Mouse (Mus musculus) G1E (cell line): ENCODE measurements around the gene Sparcl1. TPM values are rescaled to one million over a fixed set of nuclear protein-coding genes. Genes with fewer than 3 reads are reported as not detected.
A peak's percentile ranks its signal among the peaks of the same experiment; 100 is the strongest.

Experiments used
- ATAC-seq: 2 replicates; pipeline ENCODE4 v1.8.0; 2016; ENCODE audit warnings: mild to moderate bottlenecking; ENCODE audit not compliant: insufficient number of reproducible peaks, poor library complexity, low FRiP score, severe bottlenecking; ENCODE audit errors: extremely low read depth
- DNase-seq: peaks from one replicate; pipeline ENCODE4 v3.0.0; 2012; ENCODE audit warnings: low spot score
- H3K27me3 ChIP-seq: 2 replicates; pipeline ENCODE4 v1.6.1; 2012; ENCODE audit warnings: mild to moderate bottlenecking, low read length, inconsistent platforms; ENCODE audit not compliant: insufficient read depth
- H3K36me3 ChIP-seq: replicated peaks from 2 replicates; pipeline ENCODE3; 2012; ENCODE audit warnings: mild to moderate bottlenecking, inconsistent platforms
- H3K4me1 ChIP-seq: 2 replicates; pipeline ENCODE4 v1.6.1; 2012; ENCODE audit warnings: low read depth, low read length, inconsistent platforms, mixed read lengths; ENCODE audit not compliant: insufficient read depth
- H3K4me3 ChIP-seq: 2 replicates; pipeline ENCODE4 v1.5.1; 2012; ENCODE audit warnings: low read depth, mild to moderate bottlenecking, inconsistent platforms, low read length, moderate library complexity, mixed read lengths
- H3K9me3 ChIP-seq: replicated peaks from 2 replicates; pipeline ENCODE4 v1.6.1; 2012; ENCODE audit warnings: inconsistent platforms
- CTCF ChIP-seq: IDR thresholded peaks from 2 replicates; pipeline ENCODE4 v1.5.1; 2012; ENCODE audit warnings: low read depth, low read length, inconsistent platforms, mixed read lengths
- GATA1 ChIP-seq: IDR thresholded peaks from 2 replicates; pipeline ENCODE4 v1.6.1; 2012; ENCODE audit warnings: borderline replicate concordance, low read length, inconsistent platforms, mixed read lengths
- GATA2 ChIP-seq: IDR thresholded peaks from 2 replicates; pipeline ENCODE4 v1.6.1; 2012; ENCODE audit warnings: low read depth, low read length, inconsistent platforms, borderline replicate concordance
- POLR2AphosphoS5 ChIP-seq: IDR thresholded peaks from 2 replicates; pipeline ENCODE4 v1.6.1; 2012; ENCODE audit warnings: low read depth, low read length, inconsistent platforms; ENCODE audit not compliant: insufficient replicate concordance
- TAL1 ChIP-seq: conservative IDR thresholded peaks from 2 replicates; pipeline ENCODE4 v1.6.1; 2012; ENCODE audit warnings: low read depth, low read length, inconsistent platforms, mixed read lengths
- polyA plus RNA-seq: library from polyadenylated mRNA; stranded (reverse); fragments of >175 nt; gene quantifications from 2 replicates; pipeline ENCODE4 v1.2.3, GENCODE M21; 2012
- total RNA-seq, 2 experiments: library from RNA; stranded (forward) in 1 of 2; stranded (reverse) in 1 of 2; fragments of 200-1000 nt in 1 of 2; fragments of >200 nt in 1 of 2; fragmentation: Nextera tagmentation in 1 of 2; gene quantifications; 2 replicates each; pipeline ENCODE4 v1.2.3; 2014 to 2017

The Sparcl1 gene
- total and polyA plus RNA-seq, 3 experiments, result not detected

DNA sequence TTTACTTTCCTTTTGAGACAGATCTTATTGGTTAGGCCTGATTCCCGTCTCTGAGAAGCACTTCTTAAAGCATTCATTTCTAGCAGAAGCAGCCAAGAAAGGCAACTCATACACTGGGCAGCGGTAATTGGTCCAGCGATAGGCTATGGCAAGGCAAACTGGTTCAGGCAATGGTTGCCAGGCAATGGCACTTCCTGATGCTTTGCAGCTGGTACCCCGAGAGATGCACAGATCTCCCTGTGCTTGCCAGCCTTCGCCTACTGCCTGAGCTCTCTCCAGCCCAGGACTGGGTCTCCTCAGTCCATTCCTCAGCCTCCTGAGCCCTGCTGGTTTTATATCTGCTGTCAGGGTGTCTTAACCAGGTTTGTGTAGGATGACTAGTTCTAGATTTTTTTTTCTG lies 53.1 kb downstream of the Sparcl1 start:
- peaks cover 63% of the 10 kb centered on the region for H3K4me1 ChIP-seq
- ATAC-seq (no peak), DNase-seq (no peak)
- no peaks in the 10 kb centered on the region for H3K9me3 ChIP-seq
- peaks cover 89% of the 10 kb centered on the region for H3K36me3 ChIP-seq
- H3K27me3 ChIP-seq, result no peaks in the 10 kb centered on the region
- TF ChIP-seq GATA2 (no peak), POLR2AphosphoS5 (no peak), GATA1 (no peak), CTCF (no peak), TAL1 (no peak)
- no peak overlapping the region for H3K4me3 ChIP-seq

DNA sequence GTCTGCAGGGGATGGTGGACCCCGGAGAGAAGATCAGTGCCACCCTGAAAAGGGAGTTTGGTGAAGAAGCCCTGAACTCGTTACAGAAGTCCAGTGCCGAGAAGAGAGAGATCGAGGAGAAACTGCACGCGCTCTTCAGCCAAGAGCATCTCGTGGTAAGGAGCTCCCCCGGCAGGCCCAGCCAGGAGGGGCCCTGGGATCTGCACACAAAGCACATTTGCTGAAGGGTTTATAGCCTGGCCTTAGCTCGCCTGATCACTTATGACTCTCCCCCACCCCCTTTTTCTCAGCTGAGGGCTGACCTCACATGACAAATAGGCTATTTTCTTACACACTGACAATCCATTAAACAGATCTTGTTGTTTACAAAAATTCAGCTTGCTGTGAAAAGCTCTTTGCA lies 53.9 kb downstream of the Sparcl1 start:
- Histone ChIP-seq H3K4me1 (peaks cover 70% of the 10 kb centered on the region), H3K36me3 (peaks cover 88% of the 10 kb centered on the region), H3K4me3 (no peak overlapping the region), H3K27me3 (no peaks in the 10 kb centered on the region), H3K9me3 (no peaks in the 10 kb centered on the region)
- ATAC-seq (no peak), DNase-seq (no peak)
- no peak for TF ChIP-seq CTCF

DNA sequence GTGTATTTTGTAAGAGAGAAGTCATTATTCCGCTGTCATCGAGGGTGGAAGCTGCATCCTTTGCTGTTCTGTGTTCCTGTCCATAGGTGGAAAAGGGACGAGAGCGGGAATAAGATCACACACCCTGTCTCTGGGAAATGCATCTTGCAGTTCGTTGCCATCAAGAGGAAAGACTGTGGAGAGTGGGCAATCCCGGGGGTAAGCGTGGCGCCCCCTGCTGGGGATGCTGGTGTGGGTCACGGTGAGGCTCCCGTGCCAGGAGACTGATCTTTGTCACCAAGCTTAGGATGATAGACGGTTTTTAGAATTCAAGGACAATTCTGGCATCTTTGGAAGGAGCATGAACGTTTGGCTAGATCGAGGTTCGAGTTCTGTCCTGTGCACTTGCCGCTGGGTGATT lies 55.5 kb downstream of the Sparcl1 start:
- TF ChIP-seq CTCF (peak; percentile 72), GATA2 (no peak)
- Histone ChIP-seq H3K36me3 (peaks cover 88% of the 10 kb centered on the region), H3K9me3 (no peaks in the 10 kb centered on the region), H3K4me3 (no peak overlapping the region), H3K4me1 (peaks cover 74% of the 10 kb centered on the region), H3K27me3 (no peaks in the 10 kb centered on the region)
- DNase-seq (no peak), ATAC-seq (no peak)

DNA sequence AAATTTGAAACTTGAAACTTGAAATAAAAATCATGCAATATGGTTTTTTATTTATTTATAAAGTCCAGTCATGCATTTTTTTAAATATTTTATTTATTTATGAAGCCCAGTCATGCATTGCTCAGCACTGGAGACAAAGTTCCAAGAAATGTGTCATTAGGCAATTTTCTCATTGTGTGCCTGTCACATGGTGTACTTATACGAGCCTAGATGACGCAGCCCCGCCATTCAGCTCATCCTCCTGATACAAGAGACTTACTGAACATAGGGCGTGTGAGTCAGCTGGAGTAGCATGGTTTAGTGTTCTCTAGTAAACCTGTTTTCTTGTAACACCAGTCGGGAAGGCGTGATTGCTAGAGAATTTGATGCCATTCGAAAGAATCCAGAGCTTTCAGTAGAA lies 57.2 kb downstream of the Sparcl1 start:
- Histone ChIP-seq H3K27me3 (no peaks in the 10 kb centered on the region), H3K36me3 (peaks cover 90% of the 10 kb centered on the region), H3K9me3 (no peaks in the 10 kb centered on the region), H3K4me1 (peaks cover 63% of the 10 kb centered on the region), H3K4me3 (no peak overlapping the region)
- TF ChIP-seq POLR2AphosphoS5 (no peak), TAL1 (no peak), CTCF (no peak), GATA1 (no peak), GATA2 (no peak)
- ATAC-seq (peak; percentile 37; the same call in 1 of the 2 replicates), DNase-seq (peak; percentile 11)

DNA sequence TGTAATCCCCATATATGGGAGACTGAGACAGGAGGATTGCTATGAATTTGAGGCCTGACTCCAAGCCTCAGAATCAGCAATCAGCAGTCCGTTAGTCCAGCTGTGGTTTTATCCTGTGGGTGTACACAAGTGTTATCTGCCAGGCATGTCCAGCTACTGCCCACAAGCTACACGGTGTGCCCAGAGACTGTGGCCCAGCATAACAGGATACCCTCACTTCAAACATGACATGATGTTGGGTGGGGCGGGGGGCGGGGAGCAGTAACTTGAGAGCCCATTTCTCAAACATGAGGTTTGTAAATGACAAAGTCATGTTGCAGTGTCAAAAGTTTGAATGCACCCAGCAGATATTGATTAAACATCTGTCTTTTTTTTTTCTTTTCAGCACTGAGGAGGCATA lies 57.7 kb downstream of the Sparcl1 start:
- TF ChIP-seq GATA2 (no peak), CTCF (no peak), GATA1 (no peak), POLR2AphosphoS5 (no peak), TAL1 (no peak)
- H3K9me3 ChIP-seq, result no peaks in the 10 kb centered on the region
- peak overlapping the region; percentile 18; the same call in 1 of the 2 replicates for H3K4me3 ChIP-seq
- ATAC-seq (0 out of 2 replicates have a peak, but pooled peaks have one; percentile 18), DNase-seq (no peak)
- peaks cover 59% of the 10 kb centered on the region for H3K4me1 ChIP-seq
- H3K27me3 ChIP-seq, result no peaks in the 10 kb centered on the region
- peaks cover 90% of the 10 kb centered on the region for H3K36me3 ChIP-seq

DNA sequence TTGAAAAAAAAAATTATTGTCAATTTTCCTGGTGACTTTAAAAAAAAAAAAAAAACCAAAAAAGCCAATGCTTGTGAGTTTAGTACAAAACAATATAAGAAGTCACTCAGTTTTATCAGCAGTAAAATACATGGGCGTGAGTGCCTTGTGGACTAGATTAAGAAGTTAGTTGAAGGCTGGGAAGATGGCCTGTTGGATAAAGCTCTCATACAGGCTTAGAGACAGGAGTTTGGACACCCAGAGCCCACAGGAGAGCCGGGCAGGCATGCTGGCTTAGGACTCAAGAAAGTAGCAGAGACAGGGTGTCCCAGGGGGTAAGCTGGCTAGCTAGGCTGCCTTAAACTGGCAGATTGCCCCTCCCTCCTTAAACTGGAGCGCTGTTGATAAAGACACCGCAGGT lies 58.6 kb downstream of the Sparcl1 start:
- H3K4me3 ChIP-seq, result no peak overlapping the region; the same call in 1 of the 2 replicates
- H3K27me3 ChIP-seq, result no peaks in the 10 kb centered on the region
- ATAC-seq (peak; percentile 84), DNase-seq (peak; percentile 21)
- H3K4me1 ChIP-seq, result peaks cover 56% of the 10 kb centered on the region
- H3K9me3 ChIP-seq, result no peaks in the 10 kb centered on the region
- peaks cover 90% of the 10 kb centered on the region for H3K36me3 ChIP-seq
- TF ChIP-seq GATA1 (no peak), TAL1 (peak; percentile 57)

DNA sequence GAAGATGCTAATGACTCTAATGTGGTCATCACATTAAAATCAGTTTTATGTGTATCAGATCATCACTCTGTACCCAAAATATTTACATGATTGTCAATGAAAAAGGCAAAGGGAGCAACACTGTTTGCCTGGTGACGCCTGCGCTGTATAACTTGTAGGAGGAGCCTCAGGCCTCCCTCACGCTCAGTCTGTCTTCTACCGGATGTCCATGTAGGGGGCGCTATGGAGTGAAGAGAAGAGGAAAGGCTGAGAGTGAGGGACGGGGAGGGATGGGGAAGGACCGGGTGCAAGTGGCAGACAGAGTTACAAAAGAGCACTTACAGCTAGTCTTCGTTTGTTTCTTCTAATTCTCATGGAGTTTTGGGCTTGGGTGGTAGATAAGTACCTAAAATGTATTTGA lies 60.6 kb downstream of the Sparcl1 start:
- DNase-seq, result peak; percentile 18
- TF ChIP-seq CTCF (peak; percentile 22; the same call in 1 of the 2 replicates), POLR2AphosphoS5 (no peak)
- ATAC-seq, result no peak

More for the DNA sequence above, 60.6 kb downstream of the Sparcl1 start:
- Histone ChIP-seq H3K4me3 (no peak overlapping the region), H3K36me3 (peaks cover 74% of the 10 kb centered on the region), H3K9me3 (no peaks in the 10 kb centered on the region), H3K4me1 (peaks cover 57% of the 10 kb centered on the region), H3K27me3 (no peaks in the 10 kb centered on the region)
